Mouse (Mus musculus): ENCODE results near the gene Tnnt2. TPM values are rescaled to one million over a fixed set of nuclear protein-coding genes. Genes with fewer than 3 reads are reported as not detected.

Tnnt2 gene
- total RNA-seq, 2 experiments from 2014 or later: 7.5 to 8.9 TPM

DNA sequence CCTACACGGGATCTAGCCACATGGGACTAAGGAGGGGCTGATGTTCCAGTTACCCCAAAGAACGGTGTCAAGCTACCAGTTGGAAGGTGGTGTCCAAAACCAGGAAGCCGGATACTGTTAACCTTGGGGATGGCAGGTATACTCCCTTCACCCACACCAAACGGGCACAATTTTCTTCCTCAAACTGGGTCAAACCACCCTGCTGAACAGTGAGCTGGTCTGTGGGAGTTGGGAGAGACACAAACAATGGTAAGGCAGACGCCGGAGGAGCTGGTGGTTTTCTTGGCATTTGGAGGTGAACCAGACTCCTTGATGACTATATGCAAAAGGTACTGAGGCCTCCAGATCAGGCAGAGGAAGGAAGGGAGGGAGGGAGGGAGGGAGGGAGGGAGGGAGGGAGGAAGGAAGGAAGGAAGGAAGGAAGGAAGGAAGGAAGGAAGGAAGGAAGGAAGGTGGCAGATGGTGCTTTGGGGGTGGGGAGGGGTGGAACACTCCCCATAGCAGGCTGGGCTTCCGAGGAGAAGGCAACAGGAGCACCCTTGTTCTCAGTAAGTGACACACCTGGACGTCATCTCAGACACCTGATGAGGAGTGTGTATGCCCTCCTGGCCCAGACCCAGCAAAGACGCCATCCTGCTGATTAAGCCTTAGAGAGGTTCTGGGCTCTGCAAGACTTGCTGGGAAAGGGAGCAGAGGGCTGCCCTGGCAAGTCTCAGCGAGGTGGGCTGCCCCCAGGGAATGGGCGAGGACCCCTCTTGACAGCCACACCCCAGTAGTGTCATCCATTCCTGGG lies 55.5 kb downstream of the Tnnt2 start:
- intact Hi-C loops (cut with DNase I): no loop called here
- Histone ChIP-seq H3K27ac (peak overlapping the region; percentile 66), H3K4me3 (no peak overlapping the region)
- no peak for TF ChIP-seq CTCF (IDR thresholded peaks at IDR 0.05)
- DNase-seq (ENCODE audit: extremely low spot score in 1 of 2, low spot score in 2 of 2): peak in 1 of 2 experiments; percentile 29

DNA sequence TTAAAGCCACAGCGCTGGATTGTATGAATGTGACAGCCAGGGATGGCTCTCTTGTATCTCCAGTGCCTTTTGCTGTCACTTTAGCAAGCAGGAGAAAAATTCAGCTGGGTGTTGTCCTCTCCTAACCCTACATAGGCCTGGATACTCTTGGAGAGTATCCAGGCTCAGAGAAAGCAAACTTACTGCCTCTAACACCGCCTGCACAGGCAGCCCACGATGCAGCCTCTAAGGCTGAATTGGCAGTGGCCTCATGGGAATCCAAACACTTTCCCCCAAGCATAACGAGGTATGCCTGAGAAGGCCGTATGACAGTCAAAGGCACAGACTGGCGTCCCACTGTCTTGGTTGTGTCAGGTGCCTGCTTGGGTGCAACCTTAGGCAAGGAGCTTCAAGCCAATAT lies 56.1 kb downstream of the Tnnt2 start:
- DNase-seq (ENCODE audit: extremely low spot score in 1 of 2, low spot score in 2 of 2): peak in 1 of 2 experiments; percentile 35

DNA sequence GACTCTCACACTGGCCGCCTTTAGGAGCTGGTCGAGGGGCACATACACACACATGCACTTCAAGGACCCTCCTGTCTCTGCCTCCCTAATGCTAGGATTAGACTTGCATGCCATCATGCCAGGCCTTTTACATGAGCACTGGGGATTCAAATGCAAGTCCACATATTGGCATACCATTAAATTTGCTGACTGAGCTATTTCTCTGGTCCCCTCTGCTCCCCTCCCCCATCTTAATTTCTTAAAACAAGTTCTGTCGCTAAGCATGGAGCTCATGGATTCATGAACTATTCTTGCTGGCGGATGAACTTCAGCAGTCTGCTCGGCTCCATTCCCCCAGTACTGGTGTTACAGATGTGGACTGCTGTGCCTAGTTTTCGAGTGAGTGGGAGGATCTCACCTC lies 56.6 kb downstream of the Tnnt2 start:
- intact Hi-C loops (cut with DNase I): no loop called here
- DNase-seq (ENCODE audit: extremely low spot score in 1 of 2, low spot score in 2 of 2): no peak
- no peak for TF ChIP-seq CTCF (IDR thresholded peaks at IDR 0.05)
- H3K4me3 ChIP-seq: no peak overlapping the region
- H3K27ac ChIP-seq: no peak overlapping the region

More for the DNA sequence above, 56.1 kb downstream of the Tnnt2 start:
- Histone ChIP-seq H3K4me3 (no peak overlapping the region), H3K27ac (peak overlapping the region; percentile 66)
- intact Hi-C loops (cut with DNase I): no loop called here
- no peak for TF ChIP-seq CTCF (IDR thresholded peaks at IDR 0.05)

DNA sequence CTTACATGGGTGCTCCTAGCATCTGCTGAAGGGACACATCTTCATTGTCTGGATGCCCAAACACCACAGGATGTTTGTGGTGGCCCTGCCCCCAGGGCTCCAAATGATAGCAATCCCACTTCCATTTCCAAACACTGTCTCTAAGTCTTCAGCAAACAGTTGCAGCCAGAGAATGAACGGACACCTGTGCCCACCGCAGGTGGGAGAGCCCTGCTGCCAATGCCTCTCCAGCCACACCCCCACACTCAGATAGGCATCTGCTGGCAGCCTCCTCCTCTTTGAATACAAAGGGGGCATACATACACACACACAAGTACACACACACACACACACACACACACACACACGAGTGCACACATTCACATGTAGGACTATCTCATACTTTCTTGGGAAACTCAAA lies 57.2 kb downstream of the Tnnt2 start:
- no peak overlapping the region for H3K27ac ChIP-seq
- intact Hi-C loops (cut with DNase I): no loop called here
- TF ChIP-seq CTCF (IDR thresholded peaks at IDR 0.05): no peak
- no peak for DNase-seq (ENCODE audit: extremely low spot score in 1 of 2, low spot score in 2 of 2)
- no peak overlapping the region for H3K4me3 ChIP-seq

DNA sequence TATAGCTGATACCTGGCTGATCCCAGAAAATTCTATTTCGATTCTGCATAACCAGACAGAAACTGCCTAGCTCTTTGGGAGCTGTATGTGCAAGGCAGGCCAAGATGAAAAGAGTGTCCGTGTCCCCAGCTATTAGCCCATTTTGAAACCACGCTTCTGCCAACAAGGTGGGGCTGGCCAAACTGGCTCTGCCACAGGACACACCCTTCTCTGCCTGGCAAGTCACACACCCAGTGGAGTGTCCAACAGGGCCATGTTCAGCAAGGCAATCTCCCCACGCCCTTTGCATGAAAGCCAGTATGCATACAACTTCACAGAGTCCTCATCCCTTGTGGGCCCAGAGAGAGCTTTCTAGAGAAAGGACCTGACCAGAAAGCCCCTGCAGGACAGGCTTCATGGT lies 59.2 kb downstream of the Tnnt2 start:
- no peak for DNase-seq (ENCODE audit: extremely low spot score in 1 of 2, low spot score in 2 of 2)
- H3K27ac ChIP-seq: no peak overlapping the region
- H3K4me3 ChIP-seq: no peak overlapping the region
- no peak for TF ChIP-seq CTCF (IDR thresholded peaks at IDR 0.05)
- intact Hi-C loops (cut with DNase I): no loop called here

DNA sequence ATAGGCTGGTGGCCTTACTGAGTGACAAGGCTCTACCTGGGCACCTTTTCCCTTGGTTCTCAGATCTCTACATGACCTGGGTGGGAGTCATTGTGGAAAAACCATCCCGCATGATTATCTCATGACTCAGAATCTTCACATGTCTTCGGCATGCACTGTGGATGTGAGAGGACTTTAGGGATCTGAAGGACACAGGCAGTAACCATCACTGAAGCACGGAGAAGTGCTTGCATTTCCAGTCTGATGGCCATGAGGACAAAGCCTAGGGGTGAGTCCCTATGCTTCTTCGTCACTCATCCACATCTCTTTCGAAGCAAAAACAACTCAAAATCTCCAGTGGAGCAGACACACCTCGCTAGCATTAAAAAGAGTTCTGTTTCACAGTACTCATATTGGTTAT lies 63.1 kb downstream of the Tnnt2 start:
- Histone ChIP-seq H3K4me3 (no peak overlapping the region), H3K27ac (no peak overlapping the region)
- DNase-seq (ENCODE audit: extremely low spot score in 1 of 2, low spot score in 2 of 2): no peak
- no peak for TF ChIP-seq CTCF (IDR thresholded peaks at IDR 0.05)
- intact Hi-C loops (cut with DNase I): no loop called here

DNA sequence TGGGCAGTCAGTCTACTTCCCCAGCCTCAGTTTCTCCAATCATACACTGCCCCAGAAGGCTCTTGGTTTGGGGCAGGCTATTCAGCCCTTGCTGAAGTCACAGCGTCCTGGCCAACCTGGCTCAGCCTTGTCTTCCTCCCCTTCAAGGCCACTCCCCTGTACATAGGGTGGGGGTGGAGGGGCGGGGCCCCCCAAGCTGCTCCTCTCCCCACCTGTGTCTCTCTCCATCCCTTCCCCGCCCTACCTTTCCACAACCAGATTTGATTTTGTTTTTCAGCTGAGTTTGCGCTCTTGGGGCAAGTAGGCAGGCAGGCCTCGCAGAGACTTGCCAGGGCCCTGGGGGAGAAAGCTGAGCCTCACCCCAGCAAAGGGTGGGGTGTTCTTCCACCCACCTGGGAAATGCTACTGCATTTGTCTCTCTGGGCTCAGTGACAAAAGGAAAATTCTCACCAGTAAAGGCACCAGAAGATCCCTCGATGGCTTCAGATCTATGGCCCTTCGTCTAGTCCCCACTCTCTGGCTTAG lies 63.9 kb downstream of the Tnnt2 start:
- DNase-seq (ENCODE audit: extremely low spot score in 1 of 2, low spot score in 2 of 2): no peak
- H3K4me3 ChIP-seq: no peak overlapping the region
- no peak for TF ChIP-seq CTCF (IDR thresholded peaks at IDR 0.05)
- intact Hi-C loops (cut with DNase I): no loop called here
- no peak overlapping the region for H3K27ac ChIP-seq

Other genes with a start within 250 kb of the Tnnt2 start
- 10 to 100 TPM; 55.4 to 68.4 TPM for gene Nav1, start 229.1 kb upstream of the Tnnt2 start, total RNA-seq (2021)
- 100 to 1,000 TPM; 208 to 212 TPM for gene Csrp1, start 116.3 kb upstream of the Tnnt2 start, total RNA-seq (2021)
- gene Phlda3, start 70.2 kb upstream of the Tnnt2 start, total RNA-seq (2021): 10 to 100 TPM; 18.2 to 20.0 TPM
- gene Tnni1, start 56.9 kb upstream of the Tnnt2 start, total RNA-seq (2021): 1 to 10 TPM; 1.6 to 1.7 TPM
- gene Lad1, start 17.8 kb upstream of the Tnnt2 start, total RNA-seq (2021): under 1 TPM; 0.95 to 0.98 TPM
- gene Pkp1, start 82.9 kb downstream of the Tnnt2 start, total RNA-seq (2021): under 1 TPM; 0.25 to 0.40 TPM
- 10 to 100 TPM; 18.5 to 20.2 TPM for gene Igfn1, start 170.0 kb downstream of the Tnnt2 start, total RNA-seq (2021)
- 10 to 100 TPM; 53.7 to 56.7 TPM for gene Tmem9, start 171.8 kb downstream of the Tnnt2 start, total RNA-seq (2021)
- gene Ascl5, start 214.4 kb downstream of the Tnnt2 start, total RNA-seq (2021): 1 to 10 TPM; 1.8 to 2.0 TPM
- gene Cacna1s, start 216.4 kb downstream of the Tnnt2 start, total RNA-seq (2021): 1 to 10 TPM; 1.3 to 1.8 TPM

Measured in left cerebral cortex, adult 2 months (tissue).